Mouse (Mus musculus): ENCODE results near the gene Sept11. TPM values are rescaled to one million over a fixed set of nuclear protein-coding genes. Genes with fewer than 3 reads are reported as not detected.

The Sept11 gene
- total and polyA plus RNA-seq, 2 experiments from 2014 or later, result 88.1 to 92.5 TPM

DNA sequence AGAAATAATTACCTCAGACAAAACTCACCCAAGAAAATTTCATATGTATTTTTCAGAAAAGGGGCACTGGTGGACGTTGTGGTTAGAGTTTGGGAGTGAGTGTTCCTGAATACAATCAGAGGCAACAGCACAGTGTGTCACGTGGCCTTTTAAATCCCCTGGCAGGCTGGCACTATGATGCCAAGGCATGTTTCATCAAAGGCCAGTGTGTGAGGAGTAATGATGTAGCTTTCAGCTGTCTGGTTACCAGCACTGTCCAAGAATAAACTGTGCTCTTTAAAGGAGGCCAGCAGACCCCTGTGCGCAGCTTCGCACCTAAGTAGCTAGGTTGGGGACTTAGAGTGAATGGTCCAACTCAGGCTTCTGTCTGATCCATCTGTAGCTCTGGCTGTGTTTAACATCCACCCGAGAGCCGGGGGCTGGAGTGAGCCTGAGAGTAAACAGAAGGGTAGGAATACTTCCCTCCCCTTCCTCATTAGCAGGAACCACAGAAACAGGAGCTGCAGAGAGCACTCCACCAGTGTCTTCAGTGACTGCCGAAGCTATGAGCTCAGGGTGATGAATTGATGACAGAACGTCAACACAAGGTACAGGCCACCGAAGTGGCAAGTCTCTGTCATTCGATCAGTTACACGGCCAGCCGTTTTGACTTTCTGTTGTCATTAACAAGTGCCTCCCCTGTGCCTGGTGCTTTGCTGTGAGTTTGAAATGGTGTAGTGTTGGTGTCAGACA, 50.3 kb downstream of the Sept11 start:
- Histone ChIP-seq H3K4me2 (ENCODE audit: low read depth, low read length) (no peak overlapping the region), H3K27ac (no peak overlapping the region), H3K4me3 (ENCODE audit: low read length) (no peak overlapping the region), H3K9ac (replicated peaks; ENCODE audit: low read length) (no peak overlapping the region), H3K9me3 (ENCODE audit: low read length) (no peaks in the 10 kb centered on the region), H3K4me1 (ENCODE audit: insufficient read depth, low read length) (no peaks in the 10 kb centered on the region), H3K27me3 (ENCODE audit: insufficient read depth, low read length) (no peaks in the 10 kb centered on the region), H3K36me3 (ENCODE audit: insufficient read depth, low read length) (peaks cover 16% of the 10 kb centered on the region; the same call in 1 of the 2 replicates)
- TF ChIP-seq CTCF (IDR thresholded peaks at IDR 0.05; ENCODE audit: low read depth), result no peak
- WGBS, result 67% methylated on average over 12 of the region's 12 CpGs
- ATAC-seq (no peak; the same call in 1 of the 2 replicates), DNase-seq (ENCODE audit: low spot score) (peak; percentile 26)

DNA sequence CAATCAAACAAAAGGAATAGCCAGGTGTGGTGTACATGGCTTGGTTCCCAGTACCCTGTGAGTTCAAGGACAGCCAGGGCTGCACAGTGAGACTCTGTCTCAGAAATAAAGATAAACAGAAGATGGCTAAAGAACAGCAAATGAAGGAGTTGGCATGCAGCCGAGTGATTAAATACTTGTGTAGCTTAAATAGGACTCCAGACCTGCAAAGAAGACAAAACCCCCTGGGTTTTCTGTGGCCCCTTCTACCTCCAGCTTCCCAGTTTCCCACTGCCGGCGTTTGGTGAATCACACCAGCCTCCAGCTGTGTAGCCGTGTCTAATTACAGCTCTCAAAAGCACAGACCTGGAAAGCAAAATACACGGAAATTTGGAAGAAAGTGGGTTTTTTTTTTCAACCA, 51.6 kb downstream of the Sept11 start:
- Histone ChIP-seq H3K4me1 (ENCODE audit: insufficient read depth, low read length) (no peaks in the 10 kb centered on the region), H3K4me3 (ENCODE audit: low read length) (no peak overlapping the region), H3K9me3 (ENCODE audit: low read length) (no peaks in the 10 kb centered on the region), H3K9ac (replicated peaks; ENCODE audit: low read length) (no peak overlapping the region), H3K4me2 (ENCODE audit: low read depth, low read length) (no peak overlapping the region), H3K36me3 (ENCODE audit: insufficient read depth, low read length) (peaks cover 16% of the 10 kb centered on the region; the same call in 1 of the 2 replicates), H3K27me3 (ENCODE audit: insufficient read depth, low read length) (no peaks in the 10 kb centered on the region), H3K27ac (no peak overlapping the region)
- ATAC-seq (no peak), DNase-seq (ENCODE audit: low spot score) (no peak)
- 19% methylated on average over 5 of the region's 5 CpGs for WGBS
- no peak for TF ChIP-seq CTCF (IDR thresholded peaks at IDR 0.05; ENCODE audit: low read depth)

DNA sequence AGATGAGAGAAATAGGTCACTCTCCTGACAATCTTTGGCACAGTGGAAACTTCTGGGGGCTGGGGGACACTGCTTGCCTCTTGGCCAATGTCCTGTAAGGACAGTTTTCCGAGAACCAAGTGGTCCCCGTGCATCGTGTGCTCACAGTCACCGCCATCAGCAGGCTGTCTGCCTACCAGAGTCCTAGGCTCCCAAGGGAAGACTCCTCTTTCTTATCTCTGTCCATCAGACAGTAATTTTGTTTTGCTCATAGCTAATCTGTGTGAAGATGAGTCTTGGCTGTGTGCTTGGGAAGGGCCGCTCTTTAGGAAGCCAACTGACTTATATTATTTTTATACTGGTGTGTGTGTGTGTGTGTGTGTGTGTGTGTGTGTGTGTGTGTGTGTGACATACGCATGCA, 52.3 kb downstream of the Sept11 start:
- no peak for TF ChIP-seq CTCF (IDR thresholded peaks at IDR 0.05; ENCODE audit: low read depth)
- no peak for DNase-seq (ENCODE audit: low spot score)
- ATAC-seq, result no peak
- no peaks in the 10 kb centered on the region for H3K27me3 ChIP-seq (ENCODE audit: insufficient read depth, low read length)
- 69% methylated on average over 6 of the region's 6 CpGs for WGBS
- H3K4me2 ChIP-seq (ENCODE audit: low read depth, low read length), result no peak overlapping the region
- H3K36me3 ChIP-seq (ENCODE audit: insufficient read depth, low read length), result peaks cover 11% of the 10 kb centered on the region; the same call in 1 of the 2 replicates
- no peak overlapping the region for H3K9ac ChIP-seq (replicated peaks; ENCODE audit: low read length)
- no peaks in the 10 kb centered on the region for H3K9me3 ChIP-seq (ENCODE audit: low read length)
- no peak overlapping the region for H3K27ac ChIP-seq
- H3K4me3 ChIP-seq (ENCODE audit: low read length), result no peak overlapping the region
- no peaks in the 10 kb centered on the region for H3K4me1 ChIP-seq (ENCODE audit: insufficient read depth, low read length)

DNA sequence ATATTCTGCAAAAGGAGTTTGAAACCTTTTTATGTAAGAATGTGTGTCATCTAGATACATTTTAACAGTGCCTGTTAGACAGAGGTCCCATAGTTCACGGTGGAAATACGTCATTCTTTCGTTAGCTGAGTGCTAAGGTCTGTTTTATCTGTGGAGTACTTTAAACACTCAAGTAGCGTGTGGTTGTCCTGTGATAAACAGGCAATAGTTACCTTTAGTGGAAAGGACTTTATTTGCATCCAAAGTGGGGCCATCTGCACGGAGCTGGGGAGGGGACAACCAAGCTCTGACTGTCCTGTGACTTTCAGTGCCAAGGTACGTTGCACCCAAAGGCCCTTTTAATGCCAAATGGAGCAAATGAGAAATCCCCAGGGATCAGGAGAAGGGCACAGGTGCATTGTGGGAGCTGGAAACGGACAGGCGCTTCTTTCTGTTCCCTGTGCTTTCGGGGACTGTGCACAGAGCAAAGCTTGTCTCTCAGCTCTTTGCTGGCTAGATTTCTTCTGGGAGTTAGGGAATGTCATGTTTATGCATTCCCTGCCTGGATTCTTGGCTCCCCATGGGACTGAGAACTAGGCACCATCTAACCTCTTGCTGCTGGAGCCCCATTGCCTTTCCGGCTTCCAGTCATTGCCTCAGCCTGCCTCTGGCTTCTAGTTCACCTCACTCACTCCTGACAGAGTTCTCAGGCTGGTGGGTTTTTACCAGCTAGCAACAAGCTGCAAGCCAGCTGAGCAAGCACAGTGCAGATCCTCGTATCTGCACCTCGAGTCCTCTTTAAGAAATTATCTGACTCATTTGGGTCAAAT, 56.9 kb downstream of the Sept11 start:
- Histone ChIP-seq H3K4me1 (ENCODE audit: insufficient read depth, low read length) (no peaks in the 10 kb centered on the region), H3K4me3 (ENCODE audit: low read length) (no peak overlapping the region), H3K27ac (peak overlapping the region; percentile 15; the same call in 1 of the 2 replicates), H3K9me3 (ENCODE audit: low read length) (no peaks in the 10 kb centered on the region), H3K27me3 (ENCODE audit: insufficient read depth, low read length) (no peaks in the 10 kb centered on the region), H3K36me3 (ENCODE audit: insufficient read depth, low read length) (no peaks in the 10 kb centered on the region), H3K9ac (replicated peaks; ENCODE audit: low read length) (no peak overlapping the region), H3K4me2 (ENCODE audit: low read depth, low read length) (no peak overlapping the region)
- no peak for DNase-seq (ENCODE audit: low spot score)
- 77% methylated on average over 12 of the region's 12 CpGs for WGBS
- no peak for ATAC-seq
- no peak for TF ChIP-seq CTCF (IDR thresholded peaks at IDR 0.05; ENCODE audit: low read depth)

DNA sequence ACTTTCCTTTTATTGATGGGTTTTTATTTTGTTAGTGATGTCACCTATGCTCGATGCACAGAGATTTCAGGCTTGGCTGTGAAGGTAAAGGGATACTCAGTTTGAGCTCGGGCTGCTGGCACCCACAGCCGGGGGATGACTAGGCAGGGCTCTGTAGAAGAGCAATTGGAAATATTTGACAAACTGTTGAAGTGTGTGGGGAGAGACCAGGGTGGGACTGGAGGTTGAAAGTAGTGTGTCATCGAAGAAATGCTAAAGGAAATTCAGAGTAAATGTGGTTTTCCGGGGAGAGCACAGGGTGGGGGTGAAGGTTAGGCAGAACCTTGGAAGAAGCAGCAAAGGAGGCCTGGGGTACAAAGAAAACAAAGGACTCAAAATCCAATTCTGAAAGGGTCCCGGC, 58.7 kb downstream of the Sept11 start:
- Histone ChIP-seq H3K4me2 (ENCODE audit: low read depth, low read length) (no peak overlapping the region), H3K9ac (replicated peaks; ENCODE audit: low read length) (no peak overlapping the region), H3K4me1 (ENCODE audit: insufficient read depth, low read length) (no peaks in the 10 kb centered on the region), H3K27me3 (ENCODE audit: insufficient read depth, low read length) (no peaks in the 10 kb centered on the region), H3K36me3 (ENCODE audit: insufficient read depth, low read length) (peaks cover 14% of the 10 kb centered on the region; the same call in 1 of the 2 replicates), H3K27ac (no peak overlapping the region), H3K9me3 (ENCODE audit: low read length) (no peaks in the 10 kb centered on the region), H3K4me3 (ENCODE audit: low read length) (no peak overlapping the region)
- no peak for TF ChIP-seq CTCF (IDR thresholded peaks at IDR 0.05; ENCODE audit: low read depth)
- ATAC-seq, result no peak
- DNase-seq (ENCODE audit: low spot score), result no peak
- 73% methylated on average over 6 of the region's 6 CpGs for WGBS

DNA sequence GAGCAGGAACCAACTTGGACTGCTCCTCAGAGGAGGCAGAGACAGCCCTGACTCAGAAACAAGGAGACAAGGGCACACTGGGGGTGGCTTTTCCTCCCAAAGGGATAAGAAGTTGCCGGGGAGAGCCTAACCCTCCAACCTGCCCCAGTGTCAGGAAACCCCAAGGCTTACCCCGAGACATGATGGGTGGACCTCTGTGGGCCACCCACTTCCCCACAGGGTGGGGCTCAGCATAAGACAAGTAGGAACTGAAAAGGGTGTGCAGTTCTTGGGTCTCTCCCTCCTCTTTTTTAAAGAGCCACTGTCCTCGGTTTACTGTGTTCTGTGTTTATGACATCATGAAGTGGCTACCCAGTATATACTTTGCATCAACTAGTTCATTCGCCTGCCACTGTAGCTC, 59.2 kb downstream of the Sept11 start:
- DNase-seq (ENCODE audit: low spot score) (no peak), ATAC-seq (no peak)
- Histone ChIP-seq H3K9ac (replicated peaks; ENCODE audit: low read length) (no peak overlapping the region), H3K4me2 (ENCODE audit: low read depth, low read length) (no peak overlapping the region), H3K27ac (no peak overlapping the region), H3K9me3 (ENCODE audit: low read length) (no peaks in the 10 kb centered on the region), H3K36me3 (ENCODE audit: insufficient read depth, low read length) (peaks cover 16% of the 10 kb centered on the region; the same call in 1 of the 2 replicates), H3K27me3 (ENCODE audit: insufficient read depth, low read length) (no peaks in the 10 kb centered on the region), H3K4me1 (ENCODE audit: insufficient read depth, low read length) (no peaks in the 10 kb centered on the region), H3K4me3 (ENCODE audit: low read length) (no peak overlapping the region)
- WGBS, result 77% methylated on average over 4 of the region's 4 CpGs
- no peak for TF ChIP-seq CTCF (IDR thresholded peaks at IDR 0.05; ENCODE audit: low read depth)

Data from hindbrain, postnatal 0 days (tissue).